Mouse (Mus musculus) CH12.LX (cell line): Measurements from ENCODE around the gene Mfsd14a. TPM values are rescaled to one million over a fixed set of nuclear protein-coding genes. Genes with fewer than 3 reads are reported as not detected.
A peak's percentile ranks its signal among the peaks of the same experiment; 100 is the strongest.

Source experiments
- DNase-seq: peaks from one replicate; pipeline ENCODE4 v3.0.0-alpha.2; 2013; ENCODE audit errors: extremely low read depth
- H3K27ac ChIP-seq: 2 replicates; pipeline ENCODE4 v1.5.1; 2012; ENCODE audit warnings: low read depth, mild to moderate bottlenecking, control low read depth, moderate library complexity; ENCODE audit not compliant: insufficient read depth
- H3K27me3 ChIP-seq: replicated peaks from 2 replicates; pipeline ENCODE3; 2012; ENCODE audit warnings: inconsistent platforms
- H3K36me3 ChIP-seq, 2 experiments: replicated peaks in 1 of 2; 2 replicates each; pipeline versions ENCODE3 to v1.6.1; 2012; ENCODE audit warnings: inconsistent platforms in 1 of 2, low read length in 1 of 2, mild to moderate bottlenecking in 1 of 2, mixed read lengths in 1 of 2, moderate library complexity in 1 of 2; ENCODE audit not compliant: control insufficient read depth in 1 of 2, insufficient read depth in 1 of 2
- H3K4me1 ChIP-seq, 2 experiments: 2 replicates each; pipeline ENCODE4 v1.6.1; 2012; ENCODE audit warnings: inconsistent platforms in 1 of 2, moderate library complexity in 1 of 2; ENCODE audit not compliant: insufficient read depth in 2 of 2, control insufficient read depth in 1 of 2
- H3K4me2 ChIP-seq: 2 replicates; pipeline ENCODE4 v1.6.1; 2012; ENCODE audit warnings: low read depth, mild to moderate bottlenecking, control low read depth; ENCODE audit not compliant: poor library complexity, insufficient read depth, severe bottlenecking
- H3K4me3 ChIP-seq, 3 experiments: fragments of 150-350 bp in 1 of 3; sonication (generic) in 1 of 3; replicated peaks in 1 of 3; 2 replicates each; pipeline versions ENCODE3 to v1.5.1; 2011 to 2012; ENCODE audit warnings: low read depth in 2 of 3, low read length in 2 of 3, mild to moderate bottlenecking in 2 of 3, moderate library complexity in 2 of 3, control low read depth in 1 of 3, improper control_type of control experiment in 1 of 3, inconsistent platforms in 1 of 3, mixed read lengths in 1 of 3; ENCODE audit not compliant: poor library complexity in 1 of 3
- H3K79me2 ChIP-seq: replicated peaks from 2 replicates; pipeline ENCODE4 v1.6.1; 2012; ENCODE audit warnings: mild to moderate bottlenecking, moderate library complexity; ENCODE audit not compliant: control insufficient read depth, poor library complexity, insufficient read depth, severe bottlenecking; ENCODE audit errors: extremely low read depth
- H3K9ac ChIP-seq: 2 replicates; pipeline ENCODE4 v1.6.1; 2012; ENCODE audit warnings: low read depth, mild to moderate bottlenecking, control low read depth, moderate library complexity; ENCODE audit not compliant: insufficient read depth
- H3K9me3 ChIP-seq: replicated peaks from 2 replicates; pipeline ENCODE3; 2012; ENCODE audit warnings: low read length, inconsistent platforms, mixed read lengths
- CHD1 ChIP-seq: IDR thresholded peaks from 2 replicates; pipeline ENCODE4 v1.6.1; 2012; ENCODE audit warnings: low read depth, low read length, improper control_type of control experiment, inconsistent platforms
- CTCF ChIP-seq, 2 experiments: IDR thresholded peaks in 1 of 2; conservative IDR thresholded peaks in 1 of 2; 2 replicates each; pipeline ENCODE4 v1.5.1; 2011 to 2012; ENCODE audit warnings: low read depth in 2 of 2, low read length in 2 of 2, improper control_type of control experiment in 1 of 2, inconsistent platforms in 1 of 2, mild to moderate bottlenecking in 1 of 2, moderate library complexity in 1 of 2
- EP300 ChIP-seq: IDR thresholded peaks from 2 replicates; pipeline ENCODE4 v1.6.1; 2011; ENCODE audit warnings: low read length, improper control_type of control experiment
- JUN ChIP-seq: IDR thresholded peaks from 2 replicates; pipeline ENCODE4 v1.6.1; 2011; ENCODE audit warnings: low read depth, mild to moderate bottlenecking, low read length, improper control_type of control experiment, moderate library complexity; ENCODE audit not compliant: insufficient read depth
- NRF1 ChIP-seq: IDR thresholded peaks from 2 replicates; pipeline ENCODE4 v1.6.1; 2014; ENCODE audit warnings: low read depth, mild to moderate bottlenecking, inconsistent platforms, low read length, improper control_type of control experiment, moderate library complexity
- POLR2A ChIP-seq: IDR thresholded peaks from 2 replicates; pipeline ENCODE4 v1.6.1; 2011; ENCODE audit warnings: low read depth, mild to moderate bottlenecking, improper control_type of control experiment, low read length
- TBP ChIP-seq: conservative IDR thresholded peaks from 2 replicates; pipeline ENCODE4 v1.6.1; 2011; ENCODE audit warnings: low read depth, low read length, improper control_type of control experiment
- UBTF ChIP-seq: IDR thresholded peaks from 2 replicates; pipeline ENCODE4 v1.6.1; 2012; ENCODE audit warnings: low read depth, mild to moderate bottlenecking, inconsistent platforms, low read length, improper control_type of control experiment, moderate library complexity
- USF2 ChIP-seq: conservative IDR thresholded peaks from 2 replicates; pipeline ENCODE4 v1.6.1; 2011; ENCODE audit warnings: low read depth, low read length, improper control_type of control experiment
- dilution Hi-C: fragments of 300-500 bp; cut with MboI; formaldehyde crosslinking; loops from 2 replicates; pipeline ENCODE4 v1.14.3; 2020; ENCODE audit warnings: low sequenced_read_pairs; ENCODE audit not compliant: extremely low pct_unique_long_range_greater_than_20kb, extremely low pct_ligation_motif_present
- in situ Hi-C: fragments of 300-500 bp; cut with MboI; formaldehyde crosslinking; loops from 3 replicates; pipeline ENCODE4 v1.14.3; 2019; ENCODE audit warnings: low sequenced_read_pairs, low pct_ligation_motif_present, low pct_unique_long_range_greater_than_20kb, mixed read lengths
- polyA plus RNA-seq: library from polyadenylated mRNA; unstranded; fragments of >175 nt; gene quantifications from 2 replicates; pipeline ENCODE4 v1.2.1, GENCODE M21; 2012; ENCODE audit warnings: low read depth; ENCODE audit not compliant: insufficient read length
- total RNA-seq, 2 experiments: library from RNA; depleted of rRNA; stranded (reverse); fragments of 300-350 nt in 1 of 2; fragments of >200 nt in 1 of 2; gene quantifications; 2 replicates each; pipeline ENCODE4 v1.2.3; 2012 to 2014

Gene Mfsd14a
- total and polyA plus RNA-seq, 3 experiments, result 27.0 to 70.4 (median 45.9) TPM

DNA sequence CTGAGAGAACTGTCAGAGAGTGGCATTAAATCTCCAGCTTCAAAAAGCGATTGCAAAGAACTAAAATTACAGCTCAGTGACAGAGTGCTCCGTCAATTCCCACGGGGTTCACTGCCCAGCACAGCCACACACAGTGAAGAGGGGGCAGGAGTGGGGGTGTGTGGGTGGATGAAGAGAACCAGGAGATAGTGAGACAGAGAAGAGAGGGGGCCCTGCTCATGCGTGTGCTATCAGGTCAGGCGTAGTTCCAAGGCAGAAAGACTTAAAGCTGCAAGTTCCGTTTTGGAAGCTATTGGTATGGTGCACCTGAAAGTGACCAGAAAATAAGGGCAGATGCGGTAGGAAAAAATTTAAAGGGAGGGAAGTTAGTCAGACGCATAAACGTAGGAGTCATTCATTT lies 48.5 kb upstream of the Mfsd14a start:
- H3K4me1 ChIP-seq, result peaks cover 7 to 29% of the 10 kb centered on the region in 2 experiments
- no peak for DNase-seq
- in situ Hi-C loops (no loop called here), dilution Hi-C loops (no loop called here)
- peak overlapping the region; percentile 96 for H3K4me2 ChIP-seq
- H3K9me3 ChIP-seq, result no peaks in the 10 kb centered on the region
- 0 out of 2 replicates have a peak, but pooled peaks have one; percentile 14 for TF ChIP-seq EP300
- TF ChIP-seq NRF1, result no peak
- peak overlapping the region; percentile 49 to 98 (median 71) for H3K4me3 ChIP-seq
- H3K27ac ChIP-seq, result no peak overlapping the region
- H3K36me3 ChIP-seq, result peaks cover 0 to 13% of the 10 kb centered on the region in 2 experiments
- H3K9ac ChIP-seq, result peak overlapping the region; percentile 82; the same call in 1 of the 2 replicates
- H3K27me3 ChIP-seq, result no peaks in the 10 kb centered on the region
- peaks cover 17% of the 10 kb centered on the region for H3K79me2 ChIP-seq

DNA sequence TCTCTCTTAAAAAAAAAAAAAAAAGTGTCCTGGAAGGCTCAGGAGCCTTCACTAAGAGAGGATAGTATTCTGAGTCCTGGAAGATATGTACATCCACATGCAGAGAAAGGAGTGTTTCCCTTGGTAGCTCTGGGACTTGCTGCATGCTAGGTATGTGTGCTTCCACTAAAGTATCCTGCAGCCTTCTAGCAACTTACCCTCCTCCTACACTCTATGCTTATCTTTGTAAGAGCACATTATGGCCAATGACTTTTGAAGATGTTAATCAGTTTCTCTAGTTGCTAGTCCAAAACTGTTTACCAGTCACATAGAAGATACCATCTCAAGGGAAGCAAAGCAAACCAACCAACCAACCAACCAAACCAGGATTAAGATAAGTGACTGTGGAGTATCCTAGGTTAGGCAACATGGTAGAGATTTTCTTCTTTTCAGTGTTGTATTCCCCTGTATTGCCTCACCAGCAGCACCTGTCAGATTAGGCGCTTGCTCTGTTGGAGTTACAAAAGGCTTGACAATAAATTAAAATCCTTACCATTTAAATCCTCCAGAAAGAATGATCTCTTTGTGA lies 43.2 kb upstream of the Mfsd14a start:
- H3K36me3 ChIP-seq, result peaks cover 0 to 31% of the 10 kb centered on the region in 2 experiments
- dilution Hi-C loops (no loop called here), in situ Hi-C loops (no loop called here)
- H3K4me3 ChIP-seq, result no peak overlapping the region
- no peak overlapping the region for H3K4me2 ChIP-seq
- H3K9me3 ChIP-seq, result no peaks in the 10 kb centered on the region
- no peak overlapping the region for H3K9ac ChIP-seq
- H3K79me2 ChIP-seq, result peaks cover 15% of the 10 kb centered on the region
- no peak for TF ChIP-seq NRF1
- no peak for TF ChIP-seq JUN
- no peak overlapping the region for H3K27ac ChIP-seq
- no peaks in the 10 kb centered on the region for H3K27me3 ChIP-seq
- DNase-seq, result no peak
- peaks cover 4 to 16% of the 10 kb centered on the region in 2 experiments; a peak in 3 of 4 replicates for H3K4me1 ChIP-seq

- no peak overlapping the region for H3K27ac ChIP-seq
- no peak overlapping the region for H3K9ac ChIP-seq
- no peak overlapping the region for H3K4me3 ChIP-seq
- H3K4me1 ChIP-seq, result peaks cover 0 to under 1% of the 10 kb centered on the region in 2 experiments; a peak in 1 of 4 replicates
- H3K79me2 ChIP-seq, result 0 out of 2 replicates have a peak, but pooled peaks cover 7% of the 10 kb centered on the region
- dilution Hi-C loops, result no loop called here
- TF ChIP-seq USF2 (no peak), CTCF (conservative IDR thresholded peaks at IDR 0.05 in 1 of 2, IDR thresholded peaks at IDR 0.05 in 1 of 2; ENCODE audit: low read depth in 2 of 2, low read length in 2 of 2) (no peak), TBP (no peak), POLR2A (no peak), UBTF (no peak), CHD1 (no peak), JUN (no peak)
- in situ Hi-C loops, result no loop called here
- H3K4me2 ChIP-seq, result no peak overlapping the region
- peaks cover 0 to 34% of the 10 kb centered on the region in 2 experiments for H3K36me3 ChIP-seq
- H3K27me3 ChIP-seq, result no peaks in the 10 kb centered on the region
- no peak for DNase-seq
- H3K9me3 ChIP-seq, result no peaks in the 10 kb centered on the region
Measured at GRCm38 (mm10) chr3:116703835-116704234, 41.4 kb upstream of the Mfsd14a start.
